Mouse (Mus musculus) liver, adult (tissue): ENCODE measurements around the gene Kif1b.

Source experiments
- GATA4 ChIP-seq: IDR thresholded peaks from 2 replicates; pipeline ENCODE4 v1.6.1; 2014; ENCODE audit warnings: mild to moderate bottlenecking, low read length; ENCODE audit not compliant: insufficient replicate concordance

Kif1b gene

GRCm38 (mm10) chr4:149149196-149149595, 158.3 kb downstream of the Kif1b start:
- TF ChIP-seq GATA4, result no peak

- TF ChIP-seq GATA4, result no peak
Observed at GRCm38 (mm10) chr4:149148084-149148483, 159.4 kb downstream of the Kif1b start.

GRCm38 (mm10) chr4:149147528-149147927, 160.0 kb downstream of the Kif1b start:
- no peak for TF ChIP-seq GATA4

GRCm38 (mm10) chr4:149145151-149145550, 162.3 kb downstream of the Kif1b start:
- no peak for TF ChIP-seq GATA4

- no peak for TF ChIP-seq GATA4
Observed at GRCm38 (mm10) chr4:149144459-149144858, 163.0 kb downstream of the Kif1b start.

- no peak for TF ChIP-seq GATA4
Observed at GRCm38 (mm10) chr4:149143594-149143993, 163.9 kb downstream of the Kif1b start.

GRCm38 (mm10) chr4:149138515-149138914, 169.0 kb downstream of the Kif1b start:
- no peak for TF ChIP-seq GATA4

GRCm38 (mm10) chr4:149136982-149137770, 170.3 kb downstream of the Kif1b start, which contains the start of gene Cenps:
TSS of gene Cenps (minus strand) at chr4:149137629.
- TF ChIP-seq GATA4, result no peak

- no peak for TF ChIP-seq GATA4
Observed at GRCm38 (mm10) chr4:149136116-149136850, 171.2 kb downstream of the Kif1b start.

GRCm38 (mm10) chr4:149133395-149133794, 174.1 kb downstream of the Kif1b start:
- TF ChIP-seq GATA4, result no peak

GRCm38 (mm10) chr4:149131789-149132565, 175.5 kb downstream of the Kif1b start:
- TF ChIP-seq GATA4, result no peak

- no peak for TF ChIP-seq GATA4
Observed at GRCm38 (mm10) chr4:149131021-149131752, 176.3 kb downstream of the Kif1b start.

GRCm38 (mm10) chr4:149128467-149128866, 179.0 kb downstream of the Kif1b start:
- TF ChIP-seq GATA4, result no peak

GRCm38 (mm10) chr4:149126663-149127062, 180.8 kb downstream of the Kif1b start, which contains the start of gene Cort:
TSS of gene Cort (minus strand) at chr4:149126763.
- TF ChIP-seq GATA4, result no peak
